In the genomic region with DNA sequence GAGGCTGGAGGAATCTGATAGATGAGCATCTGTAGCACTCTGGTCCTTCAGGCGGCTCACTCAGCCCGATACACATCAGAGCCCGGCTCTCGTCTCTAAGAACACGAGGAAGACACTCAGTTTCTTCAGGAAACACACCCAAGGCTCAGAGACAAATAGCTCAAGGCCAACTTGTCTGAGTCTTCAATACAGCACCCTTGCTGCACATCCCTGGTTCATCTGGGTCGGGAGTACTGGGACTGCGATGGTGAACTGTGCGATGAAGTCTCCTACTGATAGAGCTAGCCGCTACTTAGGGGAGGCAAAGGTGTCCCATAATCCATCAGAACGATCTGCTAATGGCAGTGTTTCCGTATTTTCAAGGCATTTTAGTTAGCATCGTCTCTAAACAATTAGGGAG, we compare ENCODE assay signal across 11 mouse cellular contexts. TPM values are rescaled to one million over a fixed set of nuclear protein-coding genes. Genes with fewer than 3 reads are reported as not detected.
DNase-seq lines count a peak whose midpoint lies in the region; ATAC-seq and TF ChIP-seq lines count a peak whose summit lies in the region.
"Had no signal": no experiment of that assay in that cellular context is flagged by ENCODE, and none has a peak within 500 bp of the region (broad histone marks: within the 10 kb centered on the region; RNA-seq: fewer than 3 reads in every experiment).

Gm9936 (minus strand) TSS at position 101 of the 400 bp plus-strand sequence.

- no peak within 1 kb of the TSS for H3K27ac ChIP-seq in heart, embryonic 13.5 days (replicated peaks)
- H3K27ac ChIP-seq in cortical plate, adult 2 months (ENCODE audit: insufficient read depth, low read length): no peak within 1 kb of the TSS
- H3K27ac ChIP-seq in hindbrain, embryonic 13.5 days: no peak within 1 kb of the TSS
- no peak within 1 kb of the TSS for H3K27ac ChIP-seq in midbrain, embryonic 13.5 days

- peak within 1 kb of the TSS; percentile 70 for H3K4me2 ChIP-seq in heart, embryonic 13.5 days
- H3K4me2 ChIP-seq in hindbrain, embryonic 13.5 days: peak within 1 kb of the TSS; percentile 56
- H3K4me2 ChIP-seq in midbrain, embryonic 13.5 days (replicated peaks): peak within 1 kb of the TSS; percentile 60

- TF ChIP-seq CTCF in cortical plate, adult 2 months (IDR thresholded peaks at IDR 0.05; ENCODE audit: extremely low read depth, insufficient read depth, low read length): no peak

- peaks cover 56% of the 10 kb centered on the region for H3K27me3 ChIP-seq in heart, embryonic 13.5 days (replicated peaks)
- H3K27me3 ChIP-seq in hindbrain, embryonic 13.5 days: peaks cover 16% of the 10 kb centered on the region
- 0 out of 2 replicates have a peak, but pooled peaks cover 10% of the 10 kb centered on the region for H3K27me3 ChIP-seq in midbrain, embryonic 13.5 days

- no peak for TF ChIP-seq POLR2A in cortical plate, adult 2 months (IDR thresholded peaks at IDR 0.05; ENCODE audit: extremely low read depth, insufficient read depth, low read length)

- H3K4me1 ChIP-seq in heart, embryonic 13.5 days: no peaks in the 10 kb centered on the region
- H3K4me1 ChIP-seq in cortical plate, adult 2 months (ENCODE audit: control insufficient read depth, insufficient read depth, low read length): no peaks in the 10 kb centered on the region
- peaks cover 8% of the 10 kb centered on the region; the same call in 1 of the 2 replicates for H3K4me1 ChIP-seq in hindbrain, embryonic 13.5 days (replicated peaks)
- peaks cover 6% of the 10 kb centered on the region for H3K4me1 ChIP-seq in midbrain, embryonic 13.5 days (replicated peaks)

- no peaks in the 10 kb centered on the region for H3K9me3 ChIP-seq in heart, embryonic 13.5 days
- no peaks in the 10 kb centered on the region for H3K9me3 ChIP-seq in hindbrain, embryonic 13.5 days
- no peaks in the 10 kb centered on the region for H3K9me3 ChIP-seq in midbrain, embryonic 13.5 days
- H3K9me3 ChIP-seq: megakaryocyte, embryonic 14.5 days had no signal

- no peak for DNase-seq in heart, adult 8-10 months (ENCODE audit: low spot score)
- no peak for DNase-seq in retina, postnatal 1 day
- no peak for DNase-seq in spleen, postnatal 14 days (ENCODE audit: low spot score in 2 of 2)
- no peak for DNase-seq in kidney, postnatal 14 days

- H3K9ac ChIP-seq in heart, embryonic 13.5 days: 0 out of 2 replicates have a peak within 1 kb of the TSS, but pooled peaks have one; percentile 62
- peak within 1 kb of the TSS; percentile 52; the same call in 1 of the 2 replicates for H3K9ac ChIP-seq in hindbrain, embryonic 13.5 days
- peak within 1 kb of the TSS; percentile 57 for H3K9ac ChIP-seq in midbrain, embryonic 13.5 days (replicated peaks)

- 74% methylated on average over 12 of the region's 12 CpGs for WGBS in heart, embryonic 13.5 days
- 86% methylated on average over 12 of the region's 12 CpGs for WGBS in hindbrain, embryonic 13.5 days
- 87% methylated on average over 12 of the region's 12 CpGs for WGBS in midbrain, embryonic 13.5 days

- peak within 1 kb of the TSS; percentile 42 for H3K4me3 ChIP-seq in heart, embryonic 13.5 days
- peak within 1 kb of the TSS; percentile 12 for H3K4me3 ChIP-seq in cortical plate, adult 2 months (ENCODE audit: insufficient read depth, low read length)
- peak within 1 kb of the TSS; percentile 33 for H3K4me3 ChIP-seq in hindbrain, embryonic 13.5 days
- H3K4me3 ChIP-seq in midbrain, embryonic 13.5 days (replicated peaks): peak within 1 kb of the TSS; percentile 33
- H3K4me3 ChIP-seq: megakaryocyte, embryonic 14.5 days had no signal

- no peaks in the 10 kb centered on the region for H3K36me3 ChIP-seq in heart, embryonic 13.5 days
- no peaks in the 10 kb centered on the region for H3K36me3 ChIP-seq in hindbrain, embryonic 13.5 days
- H3K36me3 ChIP-seq in midbrain, embryonic 13.5 days: no peaks in the 10 kb centered on the region

- no peak for ATAC-seq in heart, embryonic 13.5 days (ENCODE audit: extremely low read depth, insufficient number of reproducible peaks, low FRiP score, low TSS enrichment)
- no peak for ATAC-seq in hindbrain, embryonic 13.5 days (ENCODE audit: low FRiP score)
- no peak for ATAC-seq in midbrain, embryonic 13.5 days

RNA-seq across cellular contexts. Expression of gene Gm9936, which starts in this region (rescaled TPM):
- polyA plus RNA-seq in heart, embryonic 13.5 days (2015; fragmentation: Nextera tagmentation; extraction: Ambion mirVana): not detected in 2 replicates
- not detected for total RNA-seq in heart, adult 8-10 months (2022)
- 0.25 and 0.36 TPM in 2 replicates for polyA plus RNA-seq in cortical plate, adult 2 months (2012; rRNA removed)
- polyA plus RNA-seq in hindbrain, embryonic 13.5 days (2015; fragmentation: Nextera tagmentation; extraction: Ambion mirVana): 1.9 and 2.2 TPM in 2 replicates
- polyA plus RNA-seq in midbrain, embryonic 13.5 days (2015; fragmentation: Nextera tagmentation; extraction: Ambion mirVana): 1.3 and 1.7 TPM in 2 replicates
- total RNA-seq: adrenal gland, adult 8-10 months had no signal
- polyA plus RNA-seq: large intestine, adult 2 months had no signal
